Mouse (Mus musculus): ENCODE measurements around the gene Lig3. TPM values are rescaled to one million over a fixed set of nuclear protein-coding genes. Genes with fewer than 3 reads are reported as not detected.
A peak's percentile ranks its signal among the peaks of the same experiment; 100 is the strongest.

The Lig3 gene
- polyA plus RNA-seq, 1 experiment = 64.7 TPM

- H3K4me3 ChIP-seq (ENCODE audit: low read depth, low read length) = no peak overlapping the region
These were observed 28.4 kb upstream of the Lig3 start for GRCm38 (mm10) chr11:82752349-82753115.

GRCm38 (mm10) chr11:82755919-82756318 lies 25.0 kb upstream of the Lig3 start:
- peaks cover 6% of the 10 kb centered on the region for H3K4me1 ChIP-seq (ENCODE audit: control insufficient read depth, insufficient read depth, low read length)
- H3K9me3 ChIP-seq (replicated peaks; ENCODE audit: control insufficient read depth, insufficient read depth, low read length, poor library complexity, severe bottlenecking) = no peaks in the 10 kb centered on the region
- H3K27me3 ChIP-seq (ENCODE audit: control insufficient read depth, insufficient read depth, low read length, poor library complexity, severe bottlenecking) = no peaks in the 10 kb centered on the region
- no peak overlapping the region for H3K27ac ChIP-seq (ENCODE audit: insufficient read depth, low read length)
- H3K4me3 ChIP-seq (ENCODE audit: low read depth, low read length) = no peak overlapping the region
- H3K9ac ChIP-seq (ENCODE audit: low read depth, poor library complexity, severe bottlenecking) = no peak overlapping the region
- TF ChIP-seq POLR2A (IDR thresholded peaks at IDR 0.05; ENCODE audit: insufficient read depth, low read length) = no peak
- no peak for TF ChIP-seq CTCF (IDR thresholded peaks at IDR 0.05; ENCODE audit: low read depth, low read length)
- no peak for TF ChIP-seq EP300 (IDR thresholded peaks at IDR 0.05; ENCODE audit: insufficient read depth, low read depth, low read length)
- H3K36me3 ChIP-seq (ENCODE audit: control insufficient read depth, insufficient read depth, low read length, poor library complexity, severe bottlenecking) = no peaks in the 10 kb centered on the region

More at GRCm38 (mm10) chr11:82752349-82753115, 28.4 kb upstream of the Lig3 start:
- peak overlapping the region; percentile 36; the same call in 1 of the 2 replicates for H3K27ac ChIP-seq (ENCODE audit: insufficient read depth, low read length)
- H3K9ac ChIP-seq (ENCODE audit: low read depth, poor library complexity, severe bottlenecking) = no peak overlapping the region
- peaks cover 4% of the 10 kb centered on the region for H3K4me1 ChIP-seq (ENCODE audit: control insufficient read depth, insufficient read depth, low read length)
- TF ChIP-seq CTCF (IDR thresholded peaks at IDR 0.05; ENCODE audit: low read depth, low read length) (no peak), POLR2A (IDR thresholded peaks at IDR 0.05; ENCODE audit: insufficient read depth, low read length) (no peak), EP300 (IDR thresholded peaks at IDR 0.05; ENCODE audit: insufficient read depth, low read depth, low read length) (no peak)
- no peaks in the 10 kb centered on the region for H3K9me3 ChIP-seq (replicated peaks; ENCODE audit: control insufficient read depth, insufficient read depth, low read length, poor library complexity, severe bottlenecking)
- no peaks in the 10 kb centered on the region for H3K27me3 ChIP-seq (ENCODE audit: control insufficient read depth, insufficient read depth, low read length, poor library complexity, severe bottlenecking)
- no peaks in the 10 kb centered on the region for H3K36me3 ChIP-seq (ENCODE audit: control insufficient read depth, insufficient read depth, low read length, poor library complexity, severe bottlenecking)

- TF ChIP-seq POLR2A (IDR thresholded peaks at IDR 0.05; ENCODE audit: insufficient read depth, low read length) (no peak), CTCF (IDR thresholded peaks at IDR 0.05; ENCODE audit: low read depth, low read length) (peak; percentile 20)
- Histone ChIP-seq H3K36me3 (ENCODE audit: control insufficient read depth, insufficient read depth, low read length, poor library complexity, severe bottlenecking) (peaks cover 9% of the 10 kb centered on the region; the same call in 1 of the 2 replicates), H3K27ac (ENCODE audit: insufficient read depth, low read length) (no peak overlapping the region), H3K9ac (ENCODE audit: low read depth, poor library complexity, severe bottlenecking) (no peak overlapping the region), H3K4me1 (ENCODE audit: control insufficient read depth, insufficient read depth, low read length) (peaks cover 1% of the 10 kb centered on the region), H3K4me3 (ENCODE audit: low read depth, low read length) (no peak overlapping the region), H3K27me3 (ENCODE audit: control insufficient read depth, insufficient read depth, low read length, poor library complexity, severe bottlenecking) (no peaks in the 10 kb centered on the region), H3K9me3 (replicated peaks; ENCODE audit: control insufficient read depth, insufficient read depth, low read length, poor library complexity, severe bottlenecking) (no peaks in the 10 kb centered on the region)
These were observed 18.6 kb upstream of the Lig3 start for GRCm38 (mm10) chr11:82762286-82762829.

- Histone ChIP-seq H3K4me1 (ENCODE audit: control insufficient read depth, insufficient read depth, low read length) (peaks cover 1% of the 10 kb centered on the region), H3K27ac (ENCODE audit: insufficient read depth, low read length) (peak overlapping the region; percentile 77), H3K4me3 (ENCODE audit: low read depth, low read length) (peak overlapping the region; percentile 42), H3K9ac (ENCODE audit: low read depth, poor library complexity, severe bottlenecking) (peak overlapping the region; percentile 81), H3K9me3 (replicated peaks; ENCODE audit: control insufficient read depth, insufficient read depth, low read length, poor library complexity, severe bottlenecking) (no peaks in the 10 kb centered on the region), H3K36me3 (ENCODE audit: control insufficient read depth, insufficient read depth, low read length, poor library complexity, severe bottlenecking) (peaks cover 12% of the 10 kb centered on the region; the same call in 1 of the 2 replicates), H3K27me3 (ENCODE audit: control insufficient read depth, insufficient read depth, low read length, poor library complexity, severe bottlenecking) (no peaks in the 10 kb centered on the region)
- TF ChIP-seq EP300 (IDR thresholded peaks at IDR 0.05; ENCODE audit: insufficient read depth, low read depth, low read length) (no peak), POLR2A (IDR thresholded peaks at IDR 0.05; ENCODE audit: insufficient read depth, low read length) (no peak), CTCF (IDR thresholded peaks at IDR 0.05; ENCODE audit: low read depth, low read length) (no peak)
These were observed 17.6 kb upstream of the Lig3 start for GRCm38 (mm10) chr11:82763261-82763660.

- no peaks in the 10 kb centered on the region for H3K9me3 ChIP-seq (replicated peaks; ENCODE audit: control insufficient read depth, insufficient read depth, low read length, poor library complexity, severe bottlenecking)
- no peak for TF ChIP-seq CTCF (IDR thresholded peaks at IDR 0.05; ENCODE audit: low read depth, low read length)
- peak; percentile 49; the same call in 1 of the 2 replicates for TF ChIP-seq EP300 (IDR thresholded peaks at IDR 0.05; ENCODE audit: insufficient read depth, low read depth, low read length)
- TF ChIP-seq POLR2A (IDR thresholded peaks at IDR 0.05; ENCODE audit: insufficient read depth, low read length) = peak; percentile 94
- no peaks in the 10 kb centered on the region for H3K4me1 ChIP-seq (ENCODE audit: control insufficient read depth, insufficient read depth, low read length)
- H3K36me3 ChIP-seq (ENCODE audit: control insufficient read depth, insufficient read depth, low read length, poor library complexity, severe bottlenecking) = peaks cover 19% of the 10 kb centered on the region; the same call in 1 of the 2 replicates
- no peaks in the 10 kb centered on the region for H3K27me3 ChIP-seq (ENCODE audit: control insufficient read depth, insufficient read depth, low read length, poor library complexity, severe bottlenecking)
- peak within 1 kb of the TSS; percentile 89 for H3K4me3 ChIP-seq (ENCODE audit: low read depth, low read length)
- peak within 1 kb of the TSS; percentile 81 for H3K9ac ChIP-seq (ENCODE audit: low read depth, poor library complexity, severe bottlenecking)
- peak within 1 kb of the TSS; percentile 77 for H3K27ac ChIP-seq (ENCODE audit: insufficient read depth, low read length)
These were observed 17.0 kb upstream of the Lig3 start, which contains the start of the genes Cct6b and Zfp830 for GRCm38 (mm10) chr11:82763742-82764437. Gene Cct6b (minus strand): TSS chr11:82764321. Gene Zfp830 (plus strand): TSS chr11:82764345.

Measured in ES-Bruce4 (cell line).